Mouse (Mus musculus): ENCODE data around the gene Myo1d.

Gene Myo1d

GRCm38 (mm10) chr11:80602707-80603441 lies 177.0 kb downstream of the Myo1d start:
- DNase-seq: no peak

- no peak for DNase-seq
Observed at GRCm38 (mm10) chr11:80602041-80602458, 177.8 kb downstream of the Myo1d start.

- no peak for DNase-seq
Observed at GRCm38 (mm10) chr11:80601040-80601864, 178.6 kb downstream of the Myo1d start.

- DNase-seq: no peak
Observed at GRCm38 (mm10) chr11:80595482-80595881, 184.3 kb downstream of the Myo1d start.

- no peak for DNase-seq
Observed at GRCm38 (mm10) chr11:80589387-80589786, 190.4 kb downstream of the Myo1d start.

GRCm38 (mm10) chr11:80585761-80586160 lies 194.1 kb downstream of the Myo1d start:
- DNase-seq: no peak

GRCm38 (mm10) chr11:80585211-80585610 lies 194.6 kb downstream of the Myo1d start:
- DNase-seq: no peak

- DNase-seq: no peak
Observed at GRCm38 (mm10) chr11:80580494-80580893, 199.3 kb downstream of the Myo1d start.

GRCm38 (mm10) chr11:80577747-80578640 lies 201.8 kb downstream of the Myo1d start:
- peak; percentile 49 to 68 for DNase-seq

- no peak for DNase-seq
Observed at GRCm38 (mm10) chr11:80575794-80576193, 204.0 kb downstream of the Myo1d start.

- no peak for DNase-seq
Observed at GRCm38 (mm10) chr11:80566286-80566685, 213.5 kb downstream of the Myo1d start.

GRCm38 (mm10) chr11:80564975-80565965 lies 214.6 kb downstream of the Myo1d start:
- DNase-seq: peak in 1 of 2 experiments; percentile 40

- DNase-seq: no peak
Observed at GRCm38 (mm10) chr11:80562479-80562878, 217.3 kb downstream of the Myo1d start.

GRCm38 (mm10) chr11:80560770-80561169 lies 219.1 kb downstream of the Myo1d start:
- DNase-seq: no peak

- no peak for DNase-seq
Observed at GRCm38 (mm10) chr11:80555416-80555815, 224.4 kb downstream of the Myo1d start.

GRCm38 (mm10) chr11:80553046-80553445 lies 226.8 kb downstream of the Myo1d start:
- no peak for DNase-seq

- DNase-seq: no peak
Observed at GRCm38 (mm10) chr11:80551634-80552033, 228.2 kb downstream of the Myo1d start.

GRCm38 (mm10) chr11:80550264-80550663 lies 229.6 kb downstream of the Myo1d start:
- DNase-seq: no peak

GRCm38 (mm10) chr11:80549854-80550253 lies 230.0 kb downstream of the Myo1d start:
- DNase-seq: no peak

GRCm38 (mm10) chr11:80546233-80546632 lies 233.6 kb downstream of the Myo1d start:
- DNase-seq: no peak

GRCm38 (mm10) chr11:80539056-80539455 lies 240.8 kb downstream of the Myo1d start:
- DNase-seq: no peak

- no peak for DNase-seq
Observed at GRCm38 (mm10) chr11:80532966-80533365, 246.9 kb downstream of the Myo1d start.

Data from lung, adult 18-20 months (tissue).